Mouse (Mus musculus): ENCODE data around the gene Cpt1c.

Cpt1c gene

GRCm38 (mm10) chr7:44960512-44960910, 14.1 kb downstream of the Cpt1c start:
- no peak for DNase-seq

- DNase-seq: no peak
These were observed 14.7 kb downstream of the Cpt1c start for GRCm38 (mm10) chr7:44959874-44960511.

GRCm38 (mm10) chr7:44959281-44959680, 15.4 kb downstream of the Cpt1c start:
- DNase-seq: no peak

- DNase-seq: no peak
These were observed 16.4 kb downstream of the Cpt1c start for GRCm38 (mm10) chr7:44958208-44958607.

GRCm38 (mm10) chr7:44957183-44957835, 17.3 kb downstream of the Cpt1c start:
- DNase-seq: no peak

DNA sequence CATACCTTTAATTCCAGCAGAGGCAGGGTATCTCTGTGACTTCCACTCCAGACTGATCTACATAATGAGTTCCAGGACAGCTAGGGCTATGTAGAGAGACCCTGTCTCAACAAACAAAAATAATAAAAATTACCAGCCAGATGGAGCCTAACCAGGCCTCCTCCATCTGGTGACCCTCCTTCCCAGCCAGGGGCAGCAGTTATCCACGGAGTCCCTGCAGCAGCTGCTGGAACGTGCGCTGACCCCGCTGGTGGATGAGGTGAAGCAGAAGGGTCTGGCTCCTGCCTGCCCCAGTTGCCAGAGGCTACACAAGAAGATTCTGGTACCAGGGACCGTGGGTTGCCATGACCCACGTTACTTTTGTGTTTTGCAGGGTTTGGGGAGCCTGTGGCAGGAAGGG, 18.4 kb downstream of the Cpt1c start:
- no peak for DNase-seq

- DNase-seq: no peak
These were observed 19.0 kb downstream of the Cpt1c start for GRCm38 (mm10) chr7:44955628-44956027.

DNA sequence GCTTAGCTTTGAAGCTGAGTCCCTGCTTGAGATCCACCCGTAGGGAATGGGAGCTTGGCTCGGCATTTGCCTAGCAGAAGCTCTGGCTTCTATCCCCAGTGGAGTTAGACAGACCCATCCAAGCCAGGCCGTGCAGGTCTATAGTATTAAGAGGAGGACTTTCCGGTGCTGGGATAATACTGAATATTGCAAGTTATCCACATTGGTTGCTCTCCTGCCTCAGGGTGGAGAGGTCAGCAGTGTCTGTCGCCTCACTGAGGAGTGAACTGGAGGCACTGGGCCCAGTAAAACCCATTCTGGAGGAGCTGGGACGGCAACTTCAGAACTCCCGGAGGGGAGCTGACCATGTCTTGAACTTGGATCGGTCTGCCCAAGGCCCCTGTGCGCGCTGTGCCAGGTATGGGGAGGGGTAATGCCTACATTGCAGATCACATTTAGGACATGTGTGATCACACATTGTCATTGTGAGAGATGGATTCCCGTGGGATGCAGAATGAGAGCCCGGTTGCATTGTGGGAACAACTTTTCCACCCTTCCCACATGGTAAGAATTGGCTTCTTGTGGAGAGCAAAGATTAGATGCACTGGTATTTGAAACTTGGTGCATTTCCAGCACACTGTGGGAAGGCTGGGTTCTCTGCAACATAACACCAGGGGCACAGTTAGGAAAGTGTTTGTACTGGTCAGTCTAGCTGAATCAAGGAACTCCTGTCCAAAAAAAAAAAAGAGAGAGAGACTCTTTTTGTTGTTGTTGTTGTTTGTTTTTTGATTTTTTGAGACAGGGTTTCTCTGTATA, 20.4 kb downstream of the Cpt1c start:
- no peak for DNase-seq

DNA sequence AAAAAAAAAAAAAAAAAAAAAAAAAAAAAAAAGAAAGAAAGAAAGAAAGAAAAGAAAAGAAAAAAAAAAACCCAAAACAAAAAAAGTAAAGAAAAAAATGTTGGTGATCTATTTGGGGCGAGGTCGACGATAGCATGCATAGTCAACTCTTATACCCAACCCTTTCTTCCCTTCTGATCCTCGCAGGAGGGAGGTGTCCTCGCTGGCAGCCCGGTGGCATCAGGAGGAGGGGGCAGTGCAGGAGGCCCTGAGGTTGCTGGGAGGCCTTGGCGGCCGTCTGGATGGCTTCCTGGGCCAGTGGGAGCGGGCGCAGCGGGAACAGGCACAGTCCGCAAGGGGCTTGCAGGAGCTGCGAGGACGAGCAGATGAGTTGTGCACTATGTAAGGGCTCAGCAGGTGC, 21.1 kb downstream of the Cpt1c start:
- DNase-seq: no peak

- peak; percentile 77 for DNase-seq
These were observed 21.9 kb downstream of the Cpt1c start for GRCm38 (mm10) chr7:44952611-44953306.

DNA sequence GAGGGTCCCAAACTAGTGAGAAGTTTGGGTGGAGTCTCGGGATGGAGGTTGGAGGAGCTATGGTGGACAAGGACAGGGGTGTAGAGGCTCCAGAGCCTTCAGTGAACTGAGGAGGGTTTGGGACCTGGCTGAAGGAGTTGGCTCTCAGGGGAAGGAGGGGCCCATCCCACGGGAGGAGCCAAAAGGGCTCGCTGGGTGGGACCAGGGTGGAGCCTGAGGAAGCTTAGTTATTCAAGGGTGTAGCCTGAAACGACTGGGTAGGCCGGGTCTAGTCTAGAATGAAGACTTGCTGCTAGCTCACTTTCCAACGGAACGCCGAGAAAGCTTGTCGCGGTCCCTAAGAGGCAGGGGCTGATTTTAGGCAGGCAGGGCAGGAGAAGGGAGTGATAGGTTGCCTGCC, 22.7 kb downstream of the Cpt1c start:
- DNase-seq: no peak

DNA sequence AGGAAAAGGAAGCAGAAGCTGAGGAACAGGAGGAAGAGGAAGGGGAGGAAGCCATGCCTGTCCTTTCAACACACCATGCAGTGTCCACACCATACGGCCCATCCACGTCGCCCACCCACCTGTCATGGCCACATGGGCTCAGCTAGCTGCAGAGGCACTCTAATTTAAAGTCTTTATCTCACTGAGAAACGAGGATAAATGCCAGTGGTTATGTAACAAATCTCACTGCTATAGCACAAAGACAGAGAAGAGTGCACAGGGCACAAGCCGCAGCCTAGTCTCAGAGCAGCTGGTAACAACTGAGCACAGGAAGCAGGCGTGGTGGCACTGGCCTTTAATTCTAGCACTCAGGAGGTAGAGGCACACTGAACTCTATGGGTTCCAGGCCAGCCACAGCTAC, 24.7 kb downstream of the Cpt1c start:
- no peak for DNase-seq

- DNase-seq: no peak
These were observed 31.7 kb downstream of the Cpt1c start, which contains the start of gene Tsks for GRCm38 (mm10) chr7:44942904-44943303. Gene Tsks, plus strand, starts transcription at chr7:44943204.

DNA sequence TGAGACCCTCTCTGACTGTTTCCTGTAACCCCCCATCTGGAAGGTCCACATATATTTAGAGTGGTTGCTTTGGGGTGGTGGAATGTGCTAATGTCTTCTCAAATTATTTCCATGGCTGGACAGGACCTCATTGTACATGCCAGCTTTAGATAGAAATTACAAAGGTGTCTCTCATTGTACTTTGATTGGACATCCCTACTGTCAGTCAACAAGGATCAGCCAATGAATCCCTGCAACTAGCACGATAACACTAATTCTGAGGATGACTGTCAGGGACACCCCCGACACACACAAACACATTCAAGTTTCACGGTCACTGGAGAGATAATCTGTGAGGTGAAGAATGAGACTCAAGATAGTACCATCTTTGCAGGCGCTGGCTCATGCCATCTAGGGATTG, 36.0 kb downstream of the Cpt1c start:
- no peak for DNase-seq

DNA sequence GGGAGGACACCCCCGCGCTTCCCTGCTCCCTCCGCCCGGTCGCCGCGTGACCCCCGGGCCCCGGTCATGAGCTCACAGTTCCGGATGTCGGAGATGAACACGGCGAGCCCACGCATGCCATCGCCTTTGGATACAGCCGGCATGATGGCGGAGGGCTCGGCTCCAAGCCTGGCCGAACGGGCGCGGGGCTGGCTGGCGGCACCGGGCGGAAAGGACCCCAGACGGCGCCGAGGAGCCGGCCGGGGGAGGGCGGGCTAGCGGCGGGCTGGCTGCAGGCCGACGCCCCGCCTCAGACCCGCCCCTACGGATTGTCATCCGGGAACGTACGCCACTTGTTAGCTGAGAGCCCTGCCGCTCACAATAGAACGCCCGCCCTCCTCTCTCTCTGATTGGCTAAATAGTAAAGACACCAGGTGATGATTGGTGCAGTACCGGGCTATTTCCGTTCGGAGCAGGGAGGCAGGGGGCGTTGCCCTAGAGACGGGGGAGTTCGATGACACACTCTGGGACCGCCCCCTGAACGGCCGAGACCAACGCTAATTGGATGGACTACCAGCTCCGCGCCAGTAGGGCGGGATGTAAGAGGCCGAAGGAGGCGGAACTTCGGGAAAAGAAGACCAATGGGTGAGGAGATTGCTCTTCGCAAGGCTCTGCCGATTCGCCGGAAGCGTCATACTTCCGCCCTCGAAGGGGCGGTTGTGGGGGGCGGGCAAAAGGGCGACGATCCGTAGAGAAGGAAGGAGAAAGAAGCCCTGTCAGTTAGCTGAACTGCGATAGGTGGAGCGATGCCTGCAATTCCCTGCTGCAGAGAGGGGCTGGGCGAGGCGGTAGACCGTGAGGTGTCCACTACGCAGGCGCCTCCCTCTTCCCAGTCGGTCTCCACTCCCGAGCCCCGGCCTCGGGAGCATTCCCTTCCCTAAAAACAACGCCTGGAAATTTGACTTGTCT, 45.2 kb downstream of the Cpt1c start, which contains the start of gene Ap2a1:
TSS of gene Ap2a1 (minus strand) at position 293 of the 948 bp plus-strand sequence.
- DNase-seq: peak; percentile 100

- DNase-seq: no peak
These were observed 46.1 kb downstream of the Cpt1c start for GRCm38 (mm10) chr7:44928570-44928969.

DNA sequence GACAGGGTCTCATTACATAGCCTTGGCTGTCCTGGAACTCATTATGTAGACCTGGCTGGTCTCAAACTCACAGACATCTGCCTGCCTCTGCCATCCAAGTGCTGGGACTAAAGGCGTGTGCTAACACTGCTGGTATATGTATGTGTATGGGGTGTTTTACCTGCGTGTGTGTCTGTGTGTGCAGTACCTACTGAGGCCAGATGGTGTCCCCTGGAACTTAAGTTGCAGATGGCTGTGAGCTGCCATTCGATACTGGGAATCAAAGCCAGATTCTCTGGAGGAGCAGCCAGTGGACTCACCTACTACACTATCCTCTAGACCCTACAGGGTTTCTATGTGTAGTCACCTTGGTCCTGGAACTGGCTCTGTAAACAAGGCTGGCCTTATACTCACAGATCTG, 49.2 kb downstream of the Cpt1c start:
- DNase-seq: no peak

GRCm38 (mm10) chr7:44922530-44922929, 52.1 kb downstream of the Cpt1c start:
- no peak for DNase-seq

DNA sequence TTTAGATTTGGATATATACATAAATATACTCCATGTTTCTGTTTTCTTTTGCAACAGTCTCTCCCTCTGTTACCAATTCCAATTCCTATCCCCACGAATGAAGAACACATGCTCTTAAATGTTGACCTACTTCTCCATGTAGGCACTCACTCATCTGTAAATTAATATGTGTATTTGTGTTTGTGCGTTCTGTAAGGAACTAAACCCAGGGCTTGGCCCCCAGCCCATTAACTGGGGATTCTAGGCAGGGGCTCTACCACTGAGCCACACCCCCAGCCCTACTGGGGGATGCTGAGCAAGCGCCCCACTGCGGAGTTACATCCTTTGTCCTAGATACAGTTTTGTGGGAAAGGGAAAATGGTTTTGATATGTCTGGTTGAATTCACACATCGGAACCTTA, 55.5 kb downstream of the Cpt1c start:
- no peak for DNase-seq

- DNase-seq: no peak
These were observed 56.4 kb downstream of the Cpt1c start for GRCm38 (mm10) chr7:44918219-44918618.

GRCm38 (mm10) chr7:44916881-44917280, 57.8 kb downstream of the Cpt1c start:
- no peak for DNase-seq

DNA sequence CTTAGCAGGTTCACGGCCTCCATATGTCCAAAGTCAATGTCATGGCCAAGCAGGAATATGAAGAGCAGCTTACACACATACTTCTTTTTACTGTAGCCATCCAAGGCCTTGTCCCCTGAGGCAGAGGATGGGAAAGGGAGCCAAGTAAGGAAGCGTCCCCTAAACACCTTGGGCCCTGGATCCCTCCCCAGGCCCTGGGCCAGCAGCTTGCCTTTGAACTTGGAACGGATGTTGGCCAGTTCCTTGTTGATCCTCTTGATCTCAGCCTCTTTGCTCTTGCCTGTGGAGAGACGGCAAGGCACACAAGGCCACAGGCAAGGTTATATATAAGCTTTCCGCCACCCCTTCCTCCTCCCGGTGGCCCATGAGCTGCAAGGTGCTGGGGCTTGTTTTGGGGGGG, 58.5 kb downstream of the Cpt1c start:
- DNase-seq: no peak

Measured in right cerebral cortex, postnatal 25 days (tissue).